Mouse (Mus musculus): Measurements from ENCODE around the gene Eprs. TPM values are rescaled to one million over a fixed set of nuclear protein-coding genes. Genes with fewer than 3 reads are reported as not detected.
"Not testable (repeated sequence)": the region's sequence is repeated elsewhere in the genome, so short reads cannot be mapped to it uniquely, and the experiment has no call there.

Eprs gene
- polyA plus RNA-seq (2015; fragmentation: Nextera tagmentation; extraction: Ambion mirVana) = 95.8 and 104 TPM in 2 replicates

GRCm38 (mm10) chr1:185362677-185363520 is at the start of gene Eprs:
TSS of gene Eprs (plus strand) at chr1:185363044.
- Histone ChIP-seq H3K9ac (ENCODE audit: low read length) (peak within 1 kb of the TSS; percentile 94), H3K4me1 (ENCODE audit: control insufficient read depth, insufficient read depth, low read length) (peaks cover 21% of the 10 kb centered on the region), H3K9me3 (replicated peaks; ENCODE audit: control insufficient read depth, low read length) (no peaks in the 10 kb centered on the region), H3K27ac (ENCODE audit: low read length) (peak within 1 kb of the TSS; percentile 95), H3K4me3 (ENCODE audit: low read length) (peak within 1 kb of the TSS; percentile 98), H3K4me2 (ENCODE audit: low read depth, low read length) (peak within 1 kb of the TSS; percentile 89), H3K36me3 (ENCODE audit: control insufficient read depth, insufficient read depth) (0 out of 2 replicates have a peak, but pooled peaks cover under 1% of the 10 kb centered on the region), H3K27me3 (ENCODE audit: control insufficient read depth, insufficient read depth, low read length) (no peaks in the 10 kb centered on the region)
- under 1% methylated on average over 91 of the region's 92 CpGs for WGBS
- peak; percentile 97 for ATAC-seq (replicated peaks; ENCODE audit: extremely low read depth, insufficient read depth, low FRiP score)

- ATAC-seq (replicated peaks; ENCODE audit: extremely low read depth, insufficient read depth, low FRiP score) = no peak
- H3K9ac ChIP-seq (ENCODE audit: low read length) = no peak overlapping the region
- WGBS = 74% methylated on average over 4 of the region's 4 CpGs
Observed at GRCm38 (mm10) chr1:185314546-185314945, 48.3 kb upstream of the Eprs start.

GRCm38 (mm10) chr1:185315846-185316568 is 46.8 kb upstream of the Eprs start:
- Histone ChIP-seq H3K4me3 (ENCODE audit: low read length) (no peak overlapping the region), H3K36me3 (ENCODE audit: control insufficient read depth, insufficient read depth) (peaks cover 51% of the 10 kb centered on the region), H3K4me2 (ENCODE audit: low read depth, low read length) (no peak overlapping the region), H3K9ac (ENCODE audit: low read length) (no peak overlapping the region), H3K27me3 (ENCODE audit: control insufficient read depth, insufficient read depth, low read length) (no peaks in the 10 kb centered on the region), H3K9me3 (replicated peaks; ENCODE audit: control insufficient read depth, low read length) (no peaks in the 10 kb centered on the region), H3K27ac (ENCODE audit: low read length) (no peak overlapping the region), H3K4me1 (ENCODE audit: control insufficient read depth, insufficient read depth, low read length) (peaks cover 11% of the 10 kb centered on the region)
- WGBS = 90% methylated on average over 16 of the region's 16 CpGs
- no peak for ATAC-seq (replicated peaks; ENCODE audit: extremely low read depth, insufficient read depth, low FRiP score)

More at GRCm38 (mm10) chr1:185314546-185314945, 48.3 kb upstream of the Eprs start:
- peaks cover 11% of the 10 kb centered on the region for H3K4me1 ChIP-seq (ENCODE audit: control insufficient read depth, insufficient read depth, low read length)
- H3K9me3 ChIP-seq (replicated peaks; ENCODE audit: control insufficient read depth, low read length) = no peaks in the 10 kb centered on the region
- no peak overlapping the region for H3K27ac ChIP-seq (ENCODE audit: low read length)
- no peaks in the 10 kb centered on the region for H3K27me3 ChIP-seq (ENCODE audit: control insufficient read depth, insufficient read depth, low read length)
- peaks cover 40% of the 10 kb centered on the region for H3K36me3 ChIP-seq (ENCODE audit: control insufficient read depth, insufficient read depth)
- no peak overlapping the region for H3K4me2 ChIP-seq (ENCODE audit: low read depth, low read length)
- H3K4me3 ChIP-seq (ENCODE audit: low read length) = no peak overlapping the region

- H3K27me3 ChIP-seq (ENCODE audit: control insufficient read depth, insufficient read depth, low read length); H3K9me3 ChIP-seq (replicated peaks; ENCODE audit: control insufficient read depth, low read length); ATAC-seq (replicated peaks; ENCODE audit: extremely low read depth, insufficient read depth, low FRiP score); H3K27ac ChIP-seq (ENCODE audit: low read length): not testable (repeated sequence)
- peak overlapping the region; percentile 98; the same call in 1 of the 2 replicates for H3K9ac ChIP-seq (ENCODE audit: low read length)
- H3K4me3 ChIP-seq (ENCODE audit: low read length) = peak overlapping the region; percentile 98
- peaks cover 23% of the 10 kb centered on the region for H3K36me3 ChIP-seq (ENCODE audit: control insufficient read depth, insufficient read depth)
- peak overlapping the region; percentile 83 for H3K4me2 ChIP-seq (ENCODE audit: low read depth, low read length)
- H3K4me1 ChIP-seq (ENCODE audit: control insufficient read depth, insufficient read depth, low read length) = peaks cover 13% of the 10 kb centered on the region
- WGBS = 54% methylated on average over 3 of the region's 3 CpGs
Observed at GRCm38 (mm10) chr1:185327754-185328345, 35.0 kb upstream of the Eprs start.

GRCm38 (mm10) chr1:185328721-185329610 is 33.9 kb upstream of the Eprs start, which contains the start of gene Iars2:
TSS of gene Iars2 (minus strand) at chr1:185329396.
- under 1% methylated on average over 76 of the region's 76 CpGs for WGBS

GRCm38 (mm10) chr1:185329851-185330250 is 33.0 kb upstream of the Eprs start:
- Histone ChIP-seq H3K4me3 (ENCODE audit: low read length) (no peak overlapping the region), H3K4me1 (ENCODE audit: control insufficient read depth, insufficient read depth, low read length) (peaks cover 26% of the 10 kb centered on the region), H3K4me2 (ENCODE audit: low read depth, low read length) (no peak overlapping the region; the same call in 1 of the 2 replicates), H3K27ac (ENCODE audit: low read length) (no peak overlapping the region), H3K9me3 (replicated peaks; ENCODE audit: control insufficient read depth, low read length) (no peaks in the 10 kb centered on the region), H3K36me3 (ENCODE audit: control insufficient read depth, insufficient read depth) (peaks cover 11% of the 10 kb centered on the region), H3K27me3 (ENCODE audit: control insufficient read depth, insufficient read depth, low read length) (no peaks in the 10 kb centered on the region), H3K9ac (ENCODE audit: low read length) (no peak overlapping the region)
- WGBS = 92% methylated on average over 8 of the region's 8 CpGs
- no peak for ATAC-seq (replicated peaks; ENCODE audit: extremely low read depth, insufficient read depth, low FRiP score)

More at GRCm38 (mm10) chr1:185328721-185329610, 33.9 kb upstream of the Eprs start, which contains the start of gene Iars2:
- Histone ChIP-seq H3K4me2 (ENCODE audit: low read depth, low read length) (peak within 1 kb of the TSS; percentile 83), H3K9me3 (replicated peaks; ENCODE audit: control insufficient read depth, low read length) (no peaks in the 10 kb centered on the region), H3K9ac (ENCODE audit: low read length) (peak within 1 kb of the TSS; percentile 98), H3K27ac (ENCODE audit: low read length) (peak within 1 kb of the TSS; percentile 98), H3K4me1 (ENCODE audit: control insufficient read depth, insufficient read depth, low read length) (peaks cover 23% of the 10 kb centered on the region), H3K4me3 (ENCODE audit: low read length) (peak within 1 kb of the TSS; percentile 98), H3K27me3 (ENCODE audit: control insufficient read depth, insufficient read depth, low read length) (no peaks in the 10 kb centered on the region), H3K36me3 (ENCODE audit: control insufficient read depth, insufficient read depth) (peaks cover 15% of the 10 kb centered on the region)
- peak; percentile 86 for ATAC-seq (replicated peaks; ENCODE audit: extremely low read depth, insufficient read depth, low FRiP score)

- Histone ChIP-seq H3K36me3 (ENCODE audit: control insufficient read depth, insufficient read depth) (no peaks in the 10 kb centered on the region), H3K9ac (ENCODE audit: low read length) (0 out of 2 replicates have a peak overlapping the region, but pooled peaks have one; percentile 74), H3K9me3 (replicated peaks; ENCODE audit: control insufficient read depth, low read length) (no peaks in the 10 kb centered on the region), H3K4me3 (ENCODE audit: low read length) (peak overlapping the region; percentile 60), H3K27me3 (ENCODE audit: control insufficient read depth, insufficient read depth, low read length) (no peaks in the 10 kb centered on the region), H3K4me2 (ENCODE audit: low read depth, low read length) (peak overlapping the region; percentile 76), H3K27ac (ENCODE audit: low read length) (no peak overlapping the region; the same call in 1 of the 2 replicates), H3K4me1 (ENCODE audit: control insufficient read depth, insufficient read depth, low read length) (peaks cover 28% of the 10 kb centered on the region)
- ATAC-seq (replicated peaks; ENCODE audit: extremely low read depth, insufficient read depth, low FRiP score) = no peak
- whole genome bisulfite sequencing = 52% methylated on average over 5 of the region's 5 CpGs
Observed at GRCm38 (mm10) chr1:185331364-185331763, 31.5 kb upstream of the Eprs start.

- peak; percentile 77 for ATAC-seq (replicated peaks; ENCODE audit: extremely low read depth, insufficient read depth, low FRiP score)
- peak within 1 kb of the TSS; percentile 74 for H3K9ac ChIP-seq (ENCODE audit: low read length)
- WGBS = under 1% methylated on average over 32 of the region's 32 CpGs
- peak within 1 kb of the TSS; percentile 76 for H3K4me2 ChIP-seq (ENCODE audit: low read depth, low read length)
- no peaks in the 10 kb centered on the region for H3K27me3 ChIP-seq (ENCODE audit: control insufficient read depth, insufficient read depth, low read length)
- no peaks in the 10 kb centered on the region for H3K36me3 ChIP-seq (ENCODE audit: control insufficient read depth, insufficient read depth)
- H3K4me1 ChIP-seq (ENCODE audit: control insufficient read depth, insufficient read depth, low read length) = peaks cover 28% of the 10 kb centered on the region
- peak within 1 kb of the TSS; percentile 60 for H3K4me3 ChIP-seq (ENCODE audit: low read length)
- no peaks in the 10 kb centered on the region for H3K9me3 ChIP-seq (replicated peaks; ENCODE audit: control insufficient read depth, low read length)
- peak within 1 kb of the TSS; percentile 91 for H3K27ac ChIP-seq (ENCODE audit: low read length)
Observed at GRCm38 (mm10) chr1:185331983-185332430, 30.8 kb upstream of the Eprs start, which contains the start of gene Bpnt1. TSS of gene Bpnt1 (plus strand) at chr1:185332149.
